Mouse (Mus musculus): Measurements from ENCODE around the gene Msantd2. TPM values are rescaled to one million over a fixed set of nuclear protein-coding genes. Genes with fewer than 3 reads are reported as not detected.

Msantd2 gene
- total RNA-seq, 2 experiments from 2014 or later: 11.7 to 16.4 TPM

- intact Hi-C loops (cut with DNase I): no loop called here
- no peak for DNase-seq
Observed at GRCm38 (mm10) chr9:37500201-37500600, 11.1 kb downstream of the Msantd2 start.

GRCm38 (mm10) chr9:37501170-37501569 is 12.1 kb downstream of the Msantd2 start:
- intact Hi-C loops (cut with DNase I): no loop called here
- no peak for DNase-seq

GRCm38 (mm10) chr9:37504348-37504747 is 15.2 kb downstream of the Msantd2 start:
- intact Hi-C loops (cut with DNase I): no loop called here
- no peak for DNase-seq

- intact Hi-C loops (cut with DNase I): no loop called here
- no peak for DNase-seq
Observed at GRCm38 (mm10) chr9:37506023-37506422, 16.9 kb downstream of the Msantd2 start.

- intact Hi-C loops (cut with DNase I): no loop called here
Observed at GRCm38 (mm10) chr9:37512097-37512496, 23.0 kb downstream of the Msantd2 start.

GRCm38 (mm10) chr9:37514456-37514855 is 25.3 kb downstream of the Msantd2 start:
- DNase-seq: no peak
- intact Hi-C loops (cut with DNase I): no loop called here

More at GRCm38 (mm10) chr9:37512097-37512496, 23.0 kb downstream of the Msantd2 start:
- no peak for DNase-seq

- DNase-seq: no peak
- intact Hi-C loops (cut with DNase I): no loop called here
Observed at GRCm38 (mm10) chr9:37517467-37517866, 28.3 kb downstream of the Msantd2 start.

GRCm38 (mm10) chr9:37518991-37519390 is 29.9 kb downstream of the Msantd2 start:
- intact Hi-C loops (cut with DNase I): no loop called here
- no peak for DNase-seq

GRCm38 (mm10) chr9:37519995-37520394 is 30.9 kb downstream of the Msantd2 start:
- no peak for DNase-seq
- intact Hi-C loops (cut with DNase I): no loop called here

GRCm38 (mm10) chr9:37525461-37525860 is 36.3 kb downstream of the Msantd2 start:
- no peak for DNase-seq
- intact Hi-C loops (cut with DNase I): no loop called here

- intact Hi-C loops (cut with DNase I): loop anchor here (2.0 kb wide), 1 partner anchor 86 kb away; the partner anchor contains the start of gene Spa17
- peak; percentile 43 to 46 for DNase-seq
Observed at GRCm38 (mm10) chr9:37526443-37527395, 37.6 kb downstream of the Msantd2 start.

- peak; percentile 83 to 85 for DNase-seq
- intact Hi-C loops (cut with DNase I): loop anchor here (2.0 kb wide), 1 partner anchor 85 kb away; the partner anchor contains the start of gene Spa17
Observed at GRCm38 (mm10) chr9:37527396-37528224, 38.5 kb downstream of the Msantd2 start, which contains the start of gene Esam. Gene Esam, plus strand, starts transcription at chr9:37528078.

- peak in 1 of 2 experiments; percentile 42 for DNase-seq
- intact Hi-C loops (cut with DNase I): no loop called here
Observed at GRCm38 (mm10) chr9:37528225-37528970, 39.3 kb downstream of the Msantd2 start.

GRCm38 (mm10) chr9:37530031-37530887 is 41.1 kb downstream of the Msantd2 start:
- intact Hi-C loops (cut with DNase I): loop anchor here (1.0 kb wide), 1 partner anchor 10 kb away; no protein-coding TSS in a partner anchor
- peak; percentile 79 to 84 for DNase-seq

GRCm38 (mm10) chr9:37530888-37531705 is 42.0 kb downstream of the Msantd2 start:
- intact Hi-C loops (cut with DNase I): loop anchor here (1.0 kb wide), 1 partner anchor 9 kb away; no protein-coding TSS in a partner anchor
- DNase-seq: peak; percentile 66 to 79

GRCm38 (mm10) chr9:37536851-37537250 is 47.7 kb downstream of the Msantd2 start:
- intact Hi-C loops (cut with DNase I): loop anchor here (5.0 kb wide), 1 partner anchor 120 kb away; no protein-coding TSS in a partner anchor
- no peak for DNase-seq

GRCm38 (mm10) chr9:37537658-37538250 is 48.6 kb downstream of the Msantd2 start:
- DNase-seq: peak in 1 of 2 experiments; percentile 27
- intact Hi-C loops (cut with DNase I): loop anchor here (5.0 kb wide), 1 partner anchor 120 kb away; no protein-coding TSS in a partner anchor

Data from heart, postnatal 10 days (tissue).